Mouse (Mus musculus): ENCODE data around the gene Asb17.
"Not testable (repeated sequence)": the region's sequence is repeated elsewhere in the genome, so short reads cannot be mapped to it uniquely, and the experiment has no call there.

Gene Asb17

GRCm38 (mm10) chr3:153844030-153844429, at the start of gene Asb17:
Gene Asb17 (plus strand): TSS chr3:153844209.
- DNase-seq (ENCODE audit: low read depth), result no peak

- no peak for DNase-seq (ENCODE audit: low read depth)
Observed at GRCm38 (mm10) chr3:153797574-153797973, 46.4 kb upstream of the Asb17 start.

GRCm38 (mm10) chr3:153799603-153800002, 44.4 kb upstream of the Asb17 start:
- no peak for DNase-seq (ENCODE audit: low read depth)

- no peak for DNase-seq (ENCODE audit: low read depth)
Observed at GRCm38 (mm10) chr3:153800690-153801089, 43.3 kb upstream of the Asb17 start.

- DNase-seq (ENCODE audit: low read depth), result no peak
Observed at GRCm38 (mm10) chr3:153801541-153801940, 42.5 kb upstream of the Asb17 start.

GRCm38 (mm10) chr3:153802640-153803039, 41.4 kb upstream of the Asb17 start:
- DNase-seq (ENCODE audit: low read depth), result no peak

- no peak for DNase-seq (ENCODE audit: low read depth)
Observed at GRCm38 (mm10) chr3:153804032-153804431, 40.0 kb upstream of the Asb17 start.

- DNase-seq (ENCODE audit: low read depth), result peak; percentile 86
Observed at GRCm38 (mm10) chr3:153806077-153806772, 37.8 kb upstream of the Asb17 start.

- no peak for DNase-seq (ENCODE audit: low read depth)
Observed at GRCm38 (mm10) chr3:153806773-153807443, 37.1 kb upstream of the Asb17 start.

GRCm38 (mm10) chr3:153807444-153808149, 36.4 kb upstream of the Asb17 start:
- DNase-seq (ENCODE audit: low read depth), result no peak

GRCm38 (mm10) chr3:153808406-153808805, 35.6 kb upstream of the Asb17 start:
- no peak for DNase-seq (ENCODE audit: low read depth)

- no peak for DNase-seq (ENCODE audit: low read depth)
Observed at GRCm38 (mm10) chr3:153814026-153814425, 30.0 kb upstream of the Asb17 start.

- DNase-seq (ENCODE audit: low read depth), result no peak
Observed at GRCm38 (mm10) chr3:153817376-153817890, 26.6 kb upstream of the Asb17 start.

GRCm38 (mm10) chr3:153818723-153819122, 25.3 kb upstream of the Asb17 start:
- no peak for DNase-seq (ENCODE audit: low read depth)

GRCm38 (mm10) chr3:153819438-153819837, 24.6 kb upstream of the Asb17 start:
- DNase-seq (ENCODE audit: low read depth), result no peak

GRCm38 (mm10) chr3:153823671-153824515, 20.1 kb upstream of the Asb17 start:
- DNase-seq (ENCODE audit: low read depth), result no peak

- DNase-seq (ENCODE audit: low read depth), result no peak
Observed at GRCm38 (mm10) chr3:153825197-153825596, 18.8 kb upstream of the Asb17 start.

GRCm38 (mm10) chr3:153826616-153827015, 17.4 kb upstream of the Asb17 start:
- DNase-seq (ENCODE audit: low read depth), result no peak

GRCm38 (mm10) chr3:153829788-153830187, 14.2 kb upstream of the Asb17 start:
- DNase-seq (ENCODE audit: low read depth), result not testable (repeated sequence)

GRCm38 (mm10) chr3:153831014-153831872, 12.8 kb upstream of the Asb17 start:
- no peak for DNase-seq (ENCODE audit: low read depth)
